Mouse (Mus musculus): ENCODE data around the gene Psg17. TPM values are rescaled to one million over a fixed set of nuclear protein-coding genes. Genes with fewer than 3 reads are reported as not detected.
"Not testable (repeated sequence)": the region's sequence is repeated elsewhere in the genome, so short reads cannot be mapped to it uniquely, and the experiment has no call there.

Gene Psg17
- not detected in 2 replicates for total RNA-seq (2017)

- ATAC-seq (replicated peaks; ENCODE audit: low read depth, poor library complexity, severe bottlenecking) = no peak
These were observed at the start of gene Psg17 for GRCm38 (mm10) chr7:18821507-18821906. Psg17 (minus strand) TSS chr7:18821607.

- not testable (repeated sequence) for ATAC-seq (replicated peaks; ENCODE audit: low read depth, poor library complexity, severe bottlenecking)
These were observed 49.6 kb upstream of the Psg17 start, which contains the start of gene Pglyrp1 for GRCm38 (mm10) chr7:18871031-18871430. Pglyrp1 (plus strand) TSS chr7:18871331.

- ATAC-seq (replicated peaks; ENCODE audit: low read depth, poor library complexity, severe bottlenecking) = no peak
These were observed 47.1 kb upstream of the Psg17 start for GRCm38 (mm10) chr7:18868491-18868890.

- no peak for ATAC-seq (replicated peaks; ENCODE audit: low read depth, poor library complexity, severe bottlenecking)
These were observed 41.4 kb upstream of the Psg17 start for GRCm38 (mm10) chr7:18862801-18863200.

GRCm38 (mm10) chr7:18858310-18858916, 37.0 kb upstream of the Psg17 start:
- no peak for ATAC-seq (replicated peaks; ENCODE audit: low read depth, poor library complexity, severe bottlenecking)

GRCm38 (mm10) chr7:18848395-18848794, 27.0 kb upstream of the Psg17 start:
- ATAC-seq (replicated peaks; ENCODE audit: low read depth, poor library complexity, severe bottlenecking) = no peak

- ATAC-seq (replicated peaks; ENCODE audit: low read depth, poor library complexity, severe bottlenecking) = no peak
These were observed 23.4 kb upstream of the Psg17 start for GRCm38 (mm10) chr7:18844811-18845210.

GRCm38 (mm10) chr7:18841174-18841567, 19.8 kb upstream of the Psg17 start:
- ATAC-seq (replicated peaks; ENCODE audit: low read depth, poor library complexity, severe bottlenecking) = no peak

- ATAC-seq (replicated peaks; ENCODE audit: low read depth, poor library complexity, severe bottlenecking) = peak; percentile 96
These were observed 19.2 kb upstream of the Psg17 start for GRCm38 (mm10) chr7:18840386-18841173.

- peak; percentile 24; the same call in 1 of the 2 replicates for ATAC-seq (replicated peaks; ENCODE audit: low read depth, poor library complexity, severe bottlenecking)
These were observed 18.5 kb upstream of the Psg17 start, which contains the start of gene Mill2 for GRCm38 (mm10) chr7:18839865-18840264. Mill2 (plus strand) TSS chr7:18839966.

GRCm38 (mm10) chr7:18832298-18832697, 10.9 kb upstream of the Psg17 start:
- ATAC-seq (replicated peaks; ENCODE audit: low read depth, poor library complexity, severe bottlenecking) = no peak

GRCm38 (mm10) chr7:18829545-18829944, 8.1 kb upstream of the Psg17 start:
- no peak for ATAC-seq (replicated peaks; ENCODE audit: low read depth, poor library complexity, severe bottlenecking)

- peak; percentile 80 for ATAC-seq (replicated peaks; ENCODE audit: low read depth, poor library complexity, severe bottlenecking)
These were observed 7.2 kb upstream of the Psg17 start for GRCm38 (mm10) chr7:18828592-18828991.

GRCm38 (mm10) chr7:18827792-18828546, 6.6 kb upstream of the Psg17 start:
- ATAC-seq (replicated peaks; ENCODE audit: low read depth, poor library complexity, severe bottlenecking) = no peak

GRCm38 (mm10) chr7:18818301-18818700, 3.1 kb downstream of the Psg17 start:
- ATAC-seq (replicated peaks; ENCODE audit: low read depth, poor library complexity, severe bottlenecking) = no peak

GRCm38 (mm10) chr7:18803526-18803925, 17.9 kb downstream of the Psg17 start:
- no peak for ATAC-seq (replicated peaks; ENCODE audit: low read depth, poor library complexity, severe bottlenecking)

- ATAC-seq (replicated peaks; ENCODE audit: low read depth, poor library complexity, severe bottlenecking) = 0 out of 2 replicates have a peak, but pooled peaks have one; percentile 36
These were observed 22.3 kb downstream of the Psg17 start for GRCm38 (mm10) chr7:18799129-18799528.

GRCm38 (mm10) chr7:18798420-18798819, 23.0 kb downstream of the Psg17 start, which contains the start of gene Psg19:
Psg19 (minus strand) TSS chr7:18798520.
- no peak for ATAC-seq (replicated peaks; ENCODE audit: low read depth, poor library complexity, severe bottlenecking)

GRCm38 (mm10) chr7:18790671-18791070, 30.7 kb downstream of the Psg17 start:
- not testable (repeated sequence) for ATAC-seq (replicated peaks; ENCODE audit: low read depth, poor library complexity, severe bottlenecking)

- peak; percentile 52; the same call in 1 of the 2 replicates for ATAC-seq (replicated peaks; ENCODE audit: low read depth, poor library complexity, severe bottlenecking)
These were observed 40.1 kb downstream of the Psg17 start for GRCm38 (mm10) chr7:18781301-18781700.
